Mouse (Mus musculus) MEL (cell line): Measurements from ENCODE around the gene Cnksr1.

ENCODE experiments used
- CHD2 ChIP-seq: IDR thresholded peaks from 2 replicates; pipeline ENCODE4 v1.6.1; 2011; ENCODE audit warnings: low read length, improper control_type of control experiment
- CTCF ChIP-seq, 3 experiments: IDR thresholded peaks in 2 of 3; conservative IDR thresholded peaks in 1 of 3; 2 replicates each; pipeline ENCODE4 v1.5.1; 2011 to 2012; ENCODE audit warnings: low read length in 3 of 3, low read depth in 2 of 3, mild to moderate bottlenecking in 2 of 3, improper control_type of control experiment in 1 of 3, inconsistent platforms in 1 of 3, mixed read lengths in 1 of 3, moderate library complexity in 1 of 3; ENCODE audit not compliant: control insufficient read depth in 1 of 3, insufficient read depth in 1 of 3, poor library complexity in 1 of 3, severe bottlenecking in 1 of 3
- EP300 ChIP-seq, 2 experiments: IDR thresholded peaks; 2 replicates each; pipeline ENCODE4 v1.6.1; 2011; ENCODE audit warnings: improper control_type of control experiment in 2 of 2, low read length in 2 of 2, low read depth in 1 of 2, mild to moderate bottlenecking in 1 of 2
- GATA1 ChIP-seq: IDR thresholded peaks from 2 replicates; pipeline ENCODE4 v1.6.1; 2011; ENCODE audit warnings: low read depth, low read length, improper control_type of control experiment
- JUND ChIP-seq: IDR thresholded peaks from 2 replicates; pipeline ENCODE4 v1.6.1; 2011; ENCODE audit warnings: low read depth, mild to moderate bottlenecking, improper control_type of control experiment, low read length
- KAT2A ChIP-seq: conservative IDR thresholded peaks from 2 replicates; pipeline ENCODE4 v1.6.1; 2012; ENCODE audit warnings: low read depth, low read length, improper control_type of control experiment, inconsistent platforms
- MAX ChIP-seq: IDR thresholded peaks from 2 replicates; pipeline ENCODE4 v1.6.1; 2011; ENCODE audit warnings: low read length, improper control_type of control experiment
- MEF2A ChIP-seq: IDR thresholded peaks from 2 replicates; pipeline ENCODE4 v1.6.1; 2014; ENCODE audit warnings: low read depth, mild to moderate bottlenecking, inconsistent platforms, low read length, improper control_type of control experiment; ENCODE audit not compliant: poor library complexity, insufficient replicate concordance, severe bottlenecking; ENCODE audit errors: extremely low read depth
- NRF1 ChIP-seq: IDR thresholded peaks from 2 replicates; pipeline ENCODE4 v1.6.1; 2014; ENCODE audit warnings: low read depth, mild to moderate bottlenecking, inconsistent platforms, low read length, improper control_type of control experiment, moderate library complexity; ENCODE audit not compliant: poor library complexity, insufficient read depth, severe bottlenecking
- POLR2AphosphoS2 ChIP-seq: IDR thresholded peaks from 2 replicates; pipeline ENCODE4 v1.6.1; 2011; ENCODE audit warnings: low read length, improper control_type of control experiment
- USF1 ChIP-seq: IDR thresholded peaks from 2 replicates; pipeline ENCODE4 v1.6.1; 2014; ENCODE audit warnings: low read depth, mild to moderate bottlenecking, inconsistent platforms, low read length, improper control_type of control experiment, moderate library complexity

- TF ChIP-seq CTCF (IDR thresholded peaks at IDR 0.05 in 2 of 3, conservative IDR thresholded peaks at IDR 0.05 in 1 of 3; ENCODE audit: control insufficient read depth in 1 of 3, insufficient read depth in 1 of 3, low read depth in 2 of 3, low read length in 3 of 3, poor library complexity in 1 of 3, severe bottlenecking in 1 of 3) (no peak), POLR2AphosphoS2 (no peak), KAT2A (no peak), GATA1 (no peak), JUND (peak; percentile 59; the same call in 1 of the 2 replicates), MAX (no peak; the same call in 1 of the 2 replicates), MEF2A (no peak), CHD2 (no peak), USF1 (no peak), EP300 (IDR thresholded peaks at IDR 0.05; ENCODE audit: low read depth in 1 of 2, low read length in 2 of 2) (no peak), NRF1 (no peak)
These were observed 34.7 kb upstream of the Cnksr1 start for GRCm38 (mm10) chr4:134272731-134273416.
